Mouse (Mus musculus): Measurements from ENCODE around the gene St7.

St7 gene

DNA sequence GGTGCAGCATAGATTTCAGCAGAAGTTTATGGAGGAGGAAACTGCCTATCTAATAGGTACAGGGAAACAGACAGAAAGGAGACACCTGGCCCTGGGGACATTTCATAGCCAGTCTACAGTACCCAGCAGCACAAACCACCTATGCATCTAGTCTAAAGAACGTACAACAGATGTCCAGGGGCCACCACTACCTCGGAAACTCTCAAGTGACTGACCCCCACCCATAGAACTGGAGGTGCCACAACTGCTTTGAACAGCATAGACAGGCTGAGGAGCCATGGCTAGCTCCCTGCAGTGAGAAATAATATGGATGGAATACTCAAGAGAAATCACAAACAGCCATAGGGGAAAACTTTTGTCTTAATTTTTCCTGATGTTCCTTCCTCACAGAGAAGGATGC is 220.1 kb downstream of the St7 start:
- no peak for DNase-seq

DNA sequence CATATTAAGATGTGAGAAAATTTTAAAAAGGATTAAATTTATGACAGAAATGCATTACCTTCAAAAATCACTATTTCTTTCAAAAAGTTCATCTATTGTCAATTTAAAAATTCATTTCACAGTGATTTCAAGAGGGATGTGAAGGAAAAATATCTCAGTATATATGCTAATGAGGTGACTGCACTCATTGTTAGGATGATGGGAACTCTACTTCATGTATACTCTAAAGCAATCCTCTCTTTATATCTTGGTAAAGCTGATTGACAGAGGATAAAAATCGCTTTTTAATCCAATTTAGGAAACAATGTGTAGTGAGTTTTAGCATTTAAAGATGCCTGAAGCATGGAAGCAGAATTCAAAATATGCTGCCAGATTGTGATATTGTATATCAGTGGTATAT is 220.6 kb downstream of the St7 start:
- DNase-seq = no peak

DNA sequence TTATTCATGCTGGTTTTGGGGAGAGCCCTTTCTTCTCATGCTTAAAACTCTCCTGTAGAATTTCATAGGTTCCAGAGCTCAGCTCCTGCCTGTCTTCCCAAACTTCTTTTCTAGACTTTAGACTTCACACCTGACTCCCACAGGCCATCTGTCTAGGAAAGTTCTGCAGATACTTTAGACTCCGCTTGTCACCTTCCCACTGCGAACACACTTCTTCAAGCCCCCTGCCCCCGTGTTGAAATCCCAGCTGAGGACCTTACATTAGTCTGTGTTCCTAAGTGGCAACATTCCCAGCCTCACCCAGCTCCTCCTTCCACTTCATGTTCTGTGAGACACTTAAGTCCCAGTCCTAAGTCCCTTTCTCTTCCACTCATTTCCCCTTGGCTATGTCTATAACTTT is 221.6 kb downstream of the St7 start:
- DNase-seq = no peak

DNA sequence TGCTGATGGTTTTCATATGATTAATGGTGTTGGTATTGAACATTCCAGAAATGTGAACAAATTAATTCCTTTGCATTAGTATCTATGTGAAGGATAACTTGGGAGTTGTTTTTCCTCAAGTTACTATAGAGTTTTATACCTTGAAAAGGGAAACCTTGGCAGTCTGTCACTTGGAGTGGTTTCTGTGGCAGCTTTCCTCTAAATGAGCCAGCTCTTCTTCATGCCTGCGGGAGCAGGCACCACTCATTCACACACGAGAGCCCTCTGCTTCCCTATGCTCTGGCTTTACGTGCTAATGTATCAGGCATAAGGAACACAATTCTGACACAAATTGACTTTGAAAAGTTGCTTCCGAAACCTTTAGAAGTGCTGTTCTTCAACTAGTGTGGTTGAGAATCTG is 224.5 kb downstream of the St7 start:
- DNase-seq = no peak

GRCm38 (mm10) chr6:17922180-17922579 is 229.4 kb downstream of the St7 start:
- no peak for DNase-seq

- no peak for DNase-seq
Observed at GRCm38 (mm10) chr6:17922967-17923366, 230.2 kb downstream of the St7 start.

GRCm38 (mm10) chr6:17923370-17923769 is 230.6 kb downstream of the St7 start:
- no peak for DNase-seq

DNA sequence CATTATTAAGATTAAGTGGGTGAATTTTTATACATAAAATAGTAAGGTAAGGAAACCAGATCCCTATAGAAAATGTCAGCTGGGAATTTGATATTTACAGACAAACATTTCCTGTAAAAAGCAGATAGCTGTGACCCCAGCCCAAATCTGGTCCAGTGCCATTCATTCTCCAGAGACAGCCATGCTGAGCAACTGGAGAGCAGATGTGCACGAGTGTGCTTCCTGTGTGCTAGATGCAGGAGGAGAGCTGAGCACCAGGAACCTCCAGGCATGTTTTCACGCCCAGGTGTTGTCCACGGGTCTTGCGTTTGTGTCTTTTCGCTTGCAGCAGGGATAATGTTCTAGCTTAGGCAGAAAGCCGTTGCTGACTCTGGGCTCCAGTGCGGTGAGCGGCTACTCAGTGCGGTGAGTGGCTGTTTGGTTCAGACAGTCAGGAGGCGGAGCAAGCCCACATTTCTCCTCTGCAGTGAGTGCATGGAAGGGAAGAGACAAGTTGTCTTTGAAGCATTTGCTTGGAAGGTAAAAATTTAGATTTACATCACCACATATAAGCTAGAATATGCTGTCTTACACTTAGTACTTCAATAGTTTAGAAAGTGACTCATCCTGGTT is 231.3 kb downstream of the St7 start:
- no peak for DNase-seq

DNA sequence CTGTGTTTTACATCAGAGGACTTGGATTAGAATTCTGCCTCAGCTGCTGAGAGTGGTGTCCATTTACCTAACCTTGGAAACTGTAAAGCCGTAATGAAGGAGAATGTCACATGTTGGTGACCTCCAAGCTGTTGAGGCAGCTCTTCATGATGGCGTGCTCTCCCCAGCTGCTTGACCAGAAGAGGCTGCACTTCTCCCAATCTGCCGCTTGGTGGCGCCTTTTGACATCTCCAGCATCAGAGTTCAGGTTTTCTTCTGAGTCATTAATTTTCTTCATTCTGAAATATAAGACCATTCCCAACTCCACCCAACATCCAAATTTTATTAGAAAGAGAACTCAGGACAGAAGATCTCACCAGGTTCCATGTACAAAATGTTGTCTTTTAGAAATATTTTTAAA is 232.5 kb downstream of the St7 start:
- peak; percentile 30 for DNase-seq

- DNase-seq = no peak
Observed at GRCm38 (mm10) chr6:17927746-17928145, 235.0 kb downstream of the St7 start.

DNA sequence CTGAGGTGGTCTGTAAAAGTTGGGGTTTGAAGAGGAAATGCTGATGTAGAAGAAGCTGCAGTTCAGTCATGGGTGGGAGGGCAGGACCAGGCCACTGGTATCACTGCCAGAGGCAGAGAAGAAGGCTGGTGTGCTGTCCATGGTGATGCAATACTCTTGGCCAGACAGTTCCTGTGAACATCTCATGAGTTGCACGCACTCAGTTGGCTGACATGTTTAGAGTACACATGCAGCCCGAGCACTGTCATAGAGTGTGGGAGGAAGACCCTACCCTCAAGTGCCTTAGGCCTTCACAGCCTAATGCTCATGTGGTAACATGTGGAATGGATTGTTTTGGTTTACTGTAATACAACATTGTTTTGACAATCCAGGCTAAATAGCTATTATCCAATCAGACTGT is 238.5 kb downstream of the St7 start:
- DNase-seq = no peak

DNA sequence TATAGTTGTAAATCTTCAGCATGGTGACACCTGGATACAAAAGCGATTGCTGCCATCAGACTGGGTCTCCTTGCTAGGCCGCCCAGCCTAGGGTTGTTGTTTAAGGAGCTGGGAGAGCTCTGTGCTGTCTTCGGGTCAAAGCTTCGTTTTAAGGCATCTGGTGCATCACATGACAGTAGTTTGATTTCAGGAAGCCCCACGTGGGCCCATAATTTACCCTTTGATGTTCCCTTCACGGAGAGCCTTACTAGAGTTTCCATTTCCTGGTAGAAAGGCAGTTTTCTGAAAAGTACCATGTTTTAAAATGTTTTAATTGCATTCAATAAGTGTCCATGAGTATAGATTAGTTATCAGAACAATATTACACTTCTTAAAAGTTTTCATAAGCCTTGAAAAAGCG is 239.1 kb downstream of the St7 start:
- no peak for DNase-seq

DNA sequence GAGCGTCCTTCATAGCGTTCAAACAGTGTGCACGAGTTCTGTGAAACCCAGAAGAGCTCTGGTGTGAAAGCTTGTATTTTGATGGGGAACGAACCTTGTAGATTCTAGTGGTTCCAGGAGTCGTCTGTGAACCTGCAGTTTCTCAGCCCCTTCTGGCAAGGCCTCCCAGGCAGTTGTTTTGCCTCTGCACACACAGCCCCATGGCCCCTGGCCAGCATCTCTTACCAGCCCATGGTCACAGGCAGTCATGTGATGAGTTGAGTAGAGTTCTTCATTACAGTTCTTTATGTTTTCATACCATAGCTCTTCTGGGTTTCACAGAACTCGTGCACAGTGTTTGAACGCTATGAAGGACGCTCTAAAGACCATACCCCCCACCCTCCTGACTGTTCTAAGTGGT is 240.1 kb downstream of the St7 start:
- no peak for DNase-seq

- DNase-seq = no peak
Observed at GRCm38 (mm10) chr6:17938631-17939346, 246.1 kb downstream of the St7 start.

DNA sequence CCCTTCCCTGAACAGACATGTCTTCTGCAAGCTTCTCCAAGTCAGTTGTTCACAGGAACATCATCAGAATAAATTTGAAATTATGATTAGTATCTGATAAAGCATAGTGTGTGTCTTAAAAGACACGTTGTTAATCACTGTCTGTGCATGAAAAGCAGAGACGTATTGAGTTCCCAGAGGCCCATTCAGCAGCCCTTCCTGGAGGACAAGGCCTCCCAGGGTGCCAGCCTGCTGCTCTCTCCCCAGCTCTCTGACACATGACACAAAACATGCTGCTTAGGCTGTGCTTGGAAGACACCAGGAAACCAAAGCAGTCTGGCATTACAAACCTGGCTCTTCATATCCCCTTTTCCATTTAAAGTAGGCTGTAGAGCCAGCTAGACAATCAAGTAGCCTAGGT is 249.2 kb downstream of the St7 start:
- DNase-seq = no peak

DNA sequence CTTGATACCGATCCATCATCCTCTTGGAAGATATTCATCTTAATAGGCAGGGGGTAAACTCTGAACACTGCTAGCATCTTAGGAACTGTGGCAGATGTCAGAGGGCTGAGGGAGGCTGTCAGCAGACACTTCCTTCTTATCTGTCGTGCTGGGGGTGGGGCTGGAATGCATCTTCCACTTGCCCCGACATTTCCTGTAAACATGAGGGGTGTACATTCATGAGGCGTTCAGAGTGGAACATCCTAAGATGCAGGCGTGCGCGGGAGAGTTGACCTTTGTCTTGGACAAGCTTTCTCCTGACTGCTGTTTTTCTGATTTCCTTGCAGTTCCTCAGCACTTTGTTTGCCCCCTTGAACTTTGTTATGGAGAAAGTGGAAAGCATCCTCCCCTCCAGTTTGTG is 249.6 kb downstream of the St7 start:
- DNase-seq = no peak

DNA sequence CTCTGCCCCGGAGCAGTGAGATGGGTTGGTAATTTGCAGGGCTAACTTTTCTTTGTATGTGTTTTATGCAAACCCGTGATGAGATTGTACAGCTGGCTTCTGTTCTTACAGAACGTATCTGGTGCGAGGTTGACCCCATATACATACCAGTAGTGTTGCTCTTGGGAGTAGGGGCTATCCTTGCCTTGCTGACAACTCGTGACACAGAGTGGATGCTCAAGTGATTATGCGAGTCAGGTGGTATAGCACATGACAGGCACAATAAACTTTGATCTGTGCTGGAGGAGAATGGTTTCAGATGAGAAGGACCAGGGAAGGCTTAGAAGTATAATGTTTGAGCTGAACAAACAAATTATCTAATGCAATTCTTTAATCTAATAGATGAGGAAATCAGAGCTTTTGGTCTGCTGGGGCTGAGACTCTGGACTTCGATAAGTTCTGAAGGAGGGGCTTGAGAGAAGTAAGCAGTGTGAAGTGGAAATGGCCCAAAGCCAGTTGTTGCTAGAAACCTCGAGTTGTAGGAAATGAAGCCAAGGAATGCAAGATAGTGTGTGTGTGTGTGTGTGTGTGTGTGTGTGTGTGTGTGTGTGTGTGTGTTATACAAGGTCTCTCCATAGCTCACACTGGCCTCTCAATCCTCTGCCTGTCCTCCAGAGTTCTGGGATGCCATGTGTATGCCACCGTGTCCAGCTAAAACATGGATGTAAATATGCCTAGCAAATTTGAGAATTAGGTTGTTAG is 251.3 kb downstream of the St7 start:
- no peak for DNase-seq

DNA sequence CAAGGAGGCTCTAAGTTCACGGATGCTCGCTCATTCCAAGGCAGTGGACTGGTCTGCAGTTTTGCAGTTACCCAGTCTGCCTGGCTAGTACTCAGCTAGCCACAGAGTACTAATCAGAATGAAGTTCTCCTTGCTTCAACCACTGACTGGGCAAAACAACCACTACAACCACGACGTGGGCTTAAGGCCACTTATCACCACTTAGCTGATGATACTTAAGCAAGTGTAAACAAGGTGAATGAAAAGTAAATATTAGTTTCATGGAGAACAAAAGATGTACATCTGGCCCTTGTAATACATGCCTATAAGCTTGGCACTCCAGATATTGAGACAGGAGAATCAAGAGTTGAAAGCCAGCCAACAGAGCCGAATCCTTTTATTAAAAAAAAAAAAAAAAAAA is 253.7 kb downstream of the St7 start:
- DNase-seq = no peak

DNA sequence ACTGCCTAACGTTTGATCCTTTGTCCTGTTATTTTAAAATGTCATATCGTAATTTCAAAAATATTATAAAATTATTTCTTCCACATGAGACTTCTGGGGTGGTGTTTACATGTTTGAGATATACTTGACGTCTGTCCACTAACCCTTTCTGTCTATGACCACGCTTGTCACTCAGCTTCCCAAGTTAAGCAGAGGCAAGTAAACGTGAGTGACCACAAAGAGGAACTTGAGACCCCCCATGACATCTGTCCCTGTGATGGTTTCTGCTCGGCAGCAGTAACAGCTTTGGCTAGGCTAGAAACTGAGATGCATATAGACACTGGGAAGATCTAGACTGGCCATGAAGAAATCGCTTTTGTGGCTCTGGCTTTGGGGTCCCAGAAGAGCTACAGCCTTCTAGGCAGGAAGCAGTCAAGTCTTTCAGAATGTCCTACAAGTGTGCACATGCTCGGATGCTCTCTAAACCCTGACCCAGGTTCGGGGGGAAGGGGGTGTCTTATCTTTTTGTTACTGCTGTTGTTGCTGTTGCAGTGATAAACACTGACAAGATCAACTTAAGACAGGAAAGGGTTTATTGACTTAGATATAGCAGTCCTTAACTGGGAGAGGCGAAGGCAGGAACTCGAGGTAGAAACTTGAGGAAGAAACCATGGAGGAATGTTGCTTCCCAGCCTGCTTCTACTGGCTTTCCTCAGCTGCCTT is 254.5 kb downstream of the St7 start:
- DNase-seq = no peak

DNA sequence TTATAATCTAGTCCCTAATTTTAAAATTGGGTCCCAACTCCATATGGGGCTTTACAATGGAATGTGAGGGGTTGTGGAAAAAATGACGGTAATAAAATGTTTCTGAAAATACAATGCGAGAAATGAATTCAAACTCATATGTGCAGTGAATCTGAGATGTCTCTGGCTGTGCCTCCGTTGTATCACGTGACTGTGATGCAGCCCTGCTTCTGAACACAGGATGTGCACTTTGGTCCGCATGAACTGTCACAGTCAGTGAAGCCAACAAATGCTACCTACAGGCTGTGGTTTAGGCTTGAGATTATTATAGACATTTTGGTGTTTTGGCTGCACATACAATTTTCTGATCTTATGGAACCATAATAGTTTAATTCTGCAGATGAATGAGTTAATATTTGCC is 256.4 kb downstream of the St7 start:
- no peak for DNase-seq

DNA sequence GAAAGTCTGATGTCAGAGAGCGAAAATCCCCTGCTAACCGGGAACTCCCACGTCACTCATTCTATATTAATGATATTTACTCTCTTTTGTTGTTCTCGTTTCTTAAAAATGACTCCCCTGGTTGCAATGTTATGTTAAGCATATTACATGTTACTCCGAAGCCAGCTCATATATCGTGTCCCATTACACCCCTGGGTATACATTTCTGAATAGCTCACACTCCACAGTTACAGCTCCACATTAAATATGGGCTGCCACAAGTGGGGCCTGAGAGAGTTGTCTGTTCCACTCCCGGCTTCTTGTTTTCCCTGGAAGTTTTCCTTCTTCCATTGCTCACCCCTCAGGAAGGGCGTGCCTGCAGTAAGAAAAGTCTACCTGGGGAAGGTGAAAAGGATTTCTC is 259.0 kb downstream of the St7 start:
- DNase-seq = no peak

DNA sequence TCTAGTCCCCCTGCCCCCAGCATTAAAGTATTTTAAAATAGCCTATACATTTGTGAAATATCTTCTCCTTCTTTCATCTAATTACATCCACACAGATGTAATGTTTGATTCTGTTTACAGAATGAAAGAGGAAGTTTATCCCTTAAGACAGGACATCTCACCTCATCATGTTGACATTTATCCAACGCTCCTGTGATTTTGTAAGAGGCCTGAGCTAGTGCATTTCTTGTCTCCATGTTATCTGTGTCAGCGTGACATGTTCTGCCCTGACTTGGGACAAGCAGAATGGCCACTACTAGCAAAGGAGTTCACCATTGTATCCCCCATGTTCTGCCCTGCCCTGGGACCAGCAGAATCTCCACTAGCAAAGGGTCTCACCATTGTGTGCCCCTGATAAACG is 270.7 kb downstream of the St7 start:
- no peak for DNase-seq

- no peak for DNase-seq
Observed at GRCm38 (mm10) chr6:17968467-17969144, 275.9 kb downstream of the St7 start.
